Mouse (Mus musculus): ENCODE measurements around the gene Rnf227. TPM values are rescaled to one million over a fixed set of nuclear protein-coding genes. Genes with fewer than 3 reads are reported as not detected.

Rnf227 gene
- polyA plus RNA-seq, 1 experiment from 2014 or later: 72.6 TPM

DNA sequence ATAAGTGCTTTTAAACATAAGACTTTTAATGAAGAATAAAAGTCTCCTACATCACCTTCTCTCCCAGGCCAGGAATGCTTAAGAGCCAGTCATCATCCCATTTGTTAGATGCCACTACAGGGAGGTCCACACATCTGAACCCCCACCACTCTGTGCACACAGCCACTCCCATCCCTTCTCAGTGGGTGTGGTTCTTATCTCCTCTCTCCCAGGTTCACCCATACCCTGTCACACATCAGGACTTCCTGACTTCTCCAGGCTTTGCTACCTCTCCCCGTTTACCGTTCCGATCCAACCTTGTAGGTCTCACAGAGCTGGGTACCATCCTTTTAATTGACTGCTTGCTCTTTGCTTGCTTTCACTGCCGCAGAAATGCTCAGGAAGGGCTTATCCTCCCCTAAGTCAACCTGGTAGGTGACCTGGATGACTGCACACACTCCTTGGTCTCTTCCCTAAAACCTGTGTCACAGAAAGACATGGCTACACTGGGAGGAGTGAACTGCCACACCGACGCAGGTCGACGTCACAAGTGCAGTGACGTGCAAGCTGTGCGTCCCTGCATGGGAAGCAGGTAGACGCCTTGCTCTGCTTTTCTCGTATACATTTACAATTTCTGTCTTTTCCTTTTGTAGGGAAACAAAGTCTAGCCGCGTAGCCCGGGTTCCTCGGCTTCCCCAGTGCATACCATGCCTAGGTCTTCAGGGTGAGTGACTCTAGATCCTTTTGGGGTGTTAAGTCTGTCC, 33.1 kb downstream of the Rnf227 start:
- Histone ChIP-seq H3K4me3 (no peak overlapping the region), H3K27ac (peak overlapping the region; percentile 85; the same call in 1 of the 2 replicates), H3K9me3 (replicated peaks) (no peaks in the 10 kb centered on the region), H3K36me3 (ENCODE audit: poor library complexity, severe bottlenecking) (0 out of 2 replicates have a peak, but pooled peaks cover 5% of the 10 kb centered on the region), H3K27me3 (no peaks in the 10 kb centered on the region), H3K9ac (no peak overlapping the region), H3K4me2 (no peak overlapping the region), H3K4me1 (peaks cover 39% of the 10 kb centered on the region)
- WGBS: 93% methylated on average over 16 of the region's 16 CpGs
- ATAC-seq: no peak

DNA sequence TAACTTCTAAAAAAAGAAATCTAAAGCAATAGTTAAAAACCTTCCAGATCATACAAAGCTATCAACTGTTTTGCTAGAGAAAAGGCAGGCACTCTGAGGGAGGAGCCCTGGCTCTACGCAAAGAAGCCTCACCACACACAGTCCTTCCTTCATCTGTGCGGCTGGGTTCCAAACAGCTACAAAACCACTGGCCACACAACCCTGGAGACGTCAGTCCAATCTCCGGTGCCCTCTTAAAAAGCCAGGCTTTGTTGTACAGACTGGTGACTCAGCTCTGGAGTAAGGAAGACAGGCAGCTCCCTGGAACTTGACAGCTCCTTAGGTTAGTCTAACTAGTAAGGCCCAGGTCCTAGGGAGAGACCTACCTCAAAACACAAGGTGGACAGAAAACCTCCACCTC, 35.4 kb downstream of the Rnf227 start:
- no peak overlapping the region for H3K4me3 ChIP-seq
- H3K4me1 ChIP-seq: peaks cover 30% of the 10 kb centered on the region
- no peak overlapping the region for H3K9ac ChIP-seq
- H3K36me3 ChIP-seq (ENCODE audit: poor library complexity, severe bottlenecking): 0 out of 2 replicates have a peak, but pooled peaks cover 5% of the 10 kb centered on the region
- 85% methylated on average over 4 of the region's 4 CpGs for WGBS
- no peak overlapping the region for H3K4me2 ChIP-seq
- no peak overlapping the region for H3K27ac ChIP-seq
- ATAC-seq: no peak
- H3K27me3 ChIP-seq: no peaks in the 10 kb centered on the region
- no peaks in the 10 kb centered on the region for H3K9me3 ChIP-seq (replicated peaks)

DNA sequence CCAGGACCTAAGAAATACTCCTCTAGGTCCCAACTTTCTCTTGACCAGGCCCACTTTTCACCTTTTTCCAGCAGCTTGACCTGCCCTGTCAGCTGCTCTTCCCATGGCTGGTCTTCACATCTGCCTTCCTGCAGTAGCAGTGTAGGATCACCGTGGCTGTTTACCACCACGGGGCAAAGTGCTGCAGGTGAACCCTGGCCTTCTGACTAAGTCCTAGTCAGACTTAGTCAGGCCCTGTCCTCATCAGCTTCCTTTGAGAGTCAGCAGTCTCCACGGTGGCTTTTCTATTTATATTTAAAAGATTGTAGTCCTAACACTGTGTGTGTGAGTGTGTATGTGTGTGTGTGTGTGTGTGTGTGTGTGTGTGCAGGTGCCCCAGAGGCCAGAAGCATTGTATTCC, 37.5 kb downstream of the Rnf227 start:
- Histone ChIP-seq H3K27me3 (no peaks in the 10 kb centered on the region), H3K27ac (no peak overlapping the region), H3K4me2 (no peak overlapping the region), H3K36me3 (ENCODE audit: poor library complexity, severe bottlenecking) (0 out of 2 replicates have a peak, but pooled peaks cover 3% of the 10 kb centered on the region), H3K4me3 (no peak overlapping the region), H3K4me1 (peaks cover 16% of the 10 kb centered on the region; the same call in 1 of the 2 replicates), H3K9ac (no peak overlapping the region), H3K9me3 (replicated peaks) (no peaks in the 10 kb centered on the region)
- no peak for ATAC-seq
- 81% methylated on average over 3 of the region's 3 CpGs for WGBS

DNA sequence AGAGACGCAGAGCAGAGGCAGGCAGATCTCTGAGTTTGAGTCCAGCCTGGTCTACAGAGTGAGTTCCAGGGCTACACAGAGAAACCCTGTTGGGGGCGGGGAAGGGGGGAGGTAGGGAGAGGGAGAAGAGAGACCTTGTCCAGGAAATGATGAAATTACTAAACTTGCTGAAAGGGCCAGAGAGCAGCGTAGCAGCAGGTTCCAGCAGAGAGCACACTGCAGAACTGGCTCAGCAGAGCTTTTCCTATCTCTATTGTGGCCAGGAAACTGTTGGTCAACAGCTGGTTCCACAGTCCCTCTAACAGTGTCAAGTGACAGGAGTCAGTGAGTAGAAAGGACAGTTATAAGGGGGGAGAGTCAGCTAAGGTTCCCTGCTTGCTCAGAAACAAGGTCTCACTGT, 39.3 kb downstream of the Rnf227 start:
- WGBS: 94% methylated on average over 3 of the region's 3 CpGs
- Histone ChIP-seq H3K9ac (no peak overlapping the region), H3K4me2 (no peak overlapping the region), H3K27me3 (no peaks in the 10 kb centered on the region), H3K27ac (no peak overlapping the region), H3K4me1 (0 out of 2 replicates have a peak, but pooled peaks cover 9% of the 10 kb centered on the region), H3K9me3 (replicated peaks) (no peaks in the 10 kb centered on the region), H3K36me3 (ENCODE audit: poor library complexity, severe bottlenecking) (no peaks in the 10 kb centered on the region), H3K4me3 (no peak overlapping the region)
- no peak for ATAC-seq

DNA sequence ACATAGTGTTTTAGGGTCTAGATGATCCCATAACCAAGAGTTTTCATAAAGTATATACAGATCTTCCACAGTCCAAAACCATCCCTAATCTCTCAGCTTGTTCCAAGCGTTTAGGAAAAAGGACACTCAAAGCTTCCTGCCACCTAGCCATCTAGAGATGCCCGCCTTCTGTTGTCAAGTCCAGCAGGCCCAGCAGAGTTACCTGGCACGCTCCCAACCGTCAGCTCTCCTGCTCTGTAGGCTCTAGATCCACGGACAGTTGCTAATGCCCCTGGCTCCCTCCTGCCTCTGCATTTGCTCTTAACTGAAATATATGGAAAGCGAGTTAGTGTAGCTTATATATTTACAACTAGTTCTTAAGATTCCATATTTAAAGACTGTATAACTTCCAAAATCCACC, 41.1 kb downstream of the Rnf227 start:
- no peaks in the 10 kb centered on the region for H3K27me3 ChIP-seq
- no peaks in the 10 kb centered on the region for H3K9me3 ChIP-seq (replicated peaks)
- 0 out of 2 replicates have a peak, but pooled peaks cover 9% of the 10 kb centered on the region for H3K4me1 ChIP-seq
- WGBS: 81% methylated on average over 6 of the region's 6 CpGs
- H3K9ac ChIP-seq: no peak overlapping the region
- H3K4me3 ChIP-seq: no peak overlapping the region
- no peak overlapping the region for H3K27ac ChIP-seq
- H3K36me3 ChIP-seq (ENCODE audit: poor library complexity, severe bottlenecking): no peaks in the 10 kb centered on the region
- ATAC-seq: no peak
- no peak overlapping the region for H3K4me2 ChIP-seq

DNA sequence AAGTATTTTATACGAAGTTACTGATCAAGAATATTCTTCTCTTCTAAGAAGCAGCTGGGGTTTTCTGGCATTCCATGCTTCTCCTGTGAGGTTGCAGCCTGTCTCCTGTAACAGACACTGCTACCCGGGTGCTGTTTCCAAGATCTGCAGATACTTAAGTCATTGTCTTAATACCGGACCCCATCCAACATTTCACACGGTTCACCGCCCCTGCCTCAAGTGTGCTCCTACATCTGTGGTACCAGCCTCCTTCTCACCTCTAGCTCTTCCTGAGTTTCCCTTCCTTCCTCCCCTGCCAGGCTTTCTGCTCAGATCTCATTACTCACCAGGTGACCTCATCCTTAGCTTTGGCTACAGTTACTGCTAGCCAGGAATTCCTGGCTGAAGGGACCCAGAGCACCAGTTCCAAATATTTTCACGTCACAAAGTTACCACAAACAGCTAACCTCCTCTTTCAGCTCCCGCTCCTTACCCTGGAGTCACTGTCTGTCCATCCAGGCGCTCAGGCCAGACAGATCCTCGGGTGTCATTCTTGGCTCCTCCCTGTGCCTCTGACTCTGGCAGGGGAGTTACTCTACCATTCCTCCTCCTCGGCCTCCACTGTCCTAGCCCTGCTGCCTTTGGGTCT, 42.3 kb downstream of the Rnf227 start:
- Histone ChIP-seq H3K4me1 (0 out of 2 replicates have a peak, but pooled peaks cover 9% of the 10 kb centered on the region), H3K36me3 (ENCODE audit: poor library complexity, severe bottlenecking) (no peaks in the 10 kb centered on the region), H3K27me3 (no peaks in the 10 kb centered on the region), H3K9me3 (replicated peaks) (no peaks in the 10 kb centered on the region), H3K4me3 (no peak overlapping the region), H3K27ac (no peak overlapping the region), H3K9ac (no peak overlapping the region), H3K4me2 (no peak overlapping the region)
- ATAC-seq: no peak
- 71% methylated on average over 10 of the region's 10 CpGs for WGBS

DNA sequence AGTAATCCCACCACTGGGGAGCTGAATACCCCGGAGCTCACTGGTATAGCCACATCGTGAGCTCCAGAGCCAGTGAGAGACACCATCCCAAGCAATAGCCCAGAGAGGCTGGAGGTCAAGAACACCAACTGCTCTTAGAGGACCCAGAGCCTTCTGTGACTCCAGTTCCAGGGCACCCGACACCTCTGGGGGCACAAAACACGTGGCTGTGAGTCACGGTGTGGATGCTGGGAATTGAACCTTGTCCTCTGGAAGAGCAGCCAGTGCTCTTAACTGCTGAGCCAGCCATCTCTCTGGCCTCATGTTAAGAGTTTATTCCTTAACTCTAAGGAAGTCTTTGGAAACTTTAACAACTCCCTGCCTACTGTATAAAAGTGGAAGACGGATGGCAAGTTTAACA, 44.7 kb downstream of the Rnf227 start:
- H3K4me1 ChIP-seq: peaks cover 14% of the 10 kb centered on the region; the same call in 1 of the 2 replicates
- H3K9me3 ChIP-seq (replicated peaks): no peaks in the 10 kb centered on the region
- no peak overlapping the region for H3K27ac ChIP-seq
- no peaks in the 10 kb centered on the region for H3K36me3 ChIP-seq (ENCODE audit: poor library complexity, severe bottlenecking)
- no peak overlapping the region for H3K9ac ChIP-seq
- H3K4me2 ChIP-seq: no peak overlapping the region
- H3K27me3 ChIP-seq: no peaks in the 10 kb centered on the region
- ATAC-seq: no peak
- 83% methylated on average over 6 of the region's 6 CpGs for WGBS
- no peak overlapping the region for H3K4me3 ChIP-seq

DNA sequence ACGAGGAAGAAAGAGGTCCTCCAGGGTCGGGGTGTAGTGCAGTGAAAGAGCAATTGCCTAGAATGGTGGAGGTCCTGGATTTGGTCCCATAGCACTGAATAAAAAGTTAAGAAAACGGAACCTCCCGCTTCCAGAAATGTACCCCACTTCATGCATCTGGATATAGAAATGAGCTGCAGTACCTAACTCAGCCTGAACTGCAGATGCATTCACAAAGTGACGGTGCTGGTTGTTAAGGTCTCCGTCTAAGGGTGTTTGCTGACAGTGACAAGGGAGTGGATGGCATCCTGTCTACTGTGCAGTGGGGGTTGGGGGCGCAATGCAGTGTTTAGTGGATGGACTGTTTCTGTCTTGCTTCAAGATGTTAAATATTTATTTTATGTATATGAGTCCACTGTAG, 46.5 kb downstream of the Rnf227 start:
- H3K4me2 ChIP-seq: no peak overlapping the region
- H3K27ac ChIP-seq: no peak overlapping the region
- no peaks in the 10 kb centered on the region for H3K36me3 ChIP-seq (ENCODE audit: poor library complexity, severe bottlenecking)
- H3K9me3 ChIP-seq (replicated peaks): no peaks in the 10 kb centered on the region
- no peaks in the 10 kb centered on the region for H3K27me3 ChIP-seq
- no peak overlapping the region for H3K4me3 ChIP-seq
- WGBS: 75% methylated on average over 7 of the region's 7 CpGs
- ATAC-seq: no peak
- H3K9ac ChIP-seq: no peak overlapping the region
- peaks cover 18% of the 10 kb centered on the region; the same call in 1 of the 2 replicates for H3K4me1 ChIP-seq

DNA sequence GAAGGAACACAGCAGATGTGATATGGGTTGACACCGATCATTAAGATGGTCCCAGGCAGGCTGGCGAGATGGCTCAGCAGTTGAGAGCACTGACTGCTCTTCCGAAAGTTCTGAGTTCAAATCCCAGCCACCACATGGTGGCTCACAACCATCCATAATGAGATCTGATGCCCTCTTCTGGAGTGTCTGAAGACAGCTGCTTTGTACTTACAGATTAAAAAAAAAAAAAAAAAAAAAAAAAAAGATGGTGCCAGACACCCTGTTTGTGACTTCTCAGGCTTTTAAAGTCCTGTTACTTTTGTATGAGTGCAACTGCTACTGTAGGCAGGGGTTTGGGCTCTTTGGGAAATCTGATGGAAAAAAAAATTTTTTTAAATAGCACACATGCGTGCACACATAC, 48.4 kb downstream of the Rnf227 start:
- ATAC-seq: no peak
- Histone ChIP-seq H3K4me2 (no peak overlapping the region), H3K9me3 (replicated peaks) (no peaks in the 10 kb centered on the region), H3K4me3 (no peak overlapping the region), H3K36me3 (ENCODE audit: poor library complexity, severe bottlenecking) (peaks cover 5% of the 10 kb centered on the region; the same call in 1 of the 2 replicates), H3K9ac (no peak overlapping the region), H3K27ac (no peak overlapping the region), H3K4me1 (peaks cover 9% of the 10 kb centered on the region; the same call in 1 of the 2 replicates), H3K27me3 (no peaks in the 10 kb centered on the region)
- 95% methylated on average over 4 of the region's 4 CpGs for WGBS

DNA sequence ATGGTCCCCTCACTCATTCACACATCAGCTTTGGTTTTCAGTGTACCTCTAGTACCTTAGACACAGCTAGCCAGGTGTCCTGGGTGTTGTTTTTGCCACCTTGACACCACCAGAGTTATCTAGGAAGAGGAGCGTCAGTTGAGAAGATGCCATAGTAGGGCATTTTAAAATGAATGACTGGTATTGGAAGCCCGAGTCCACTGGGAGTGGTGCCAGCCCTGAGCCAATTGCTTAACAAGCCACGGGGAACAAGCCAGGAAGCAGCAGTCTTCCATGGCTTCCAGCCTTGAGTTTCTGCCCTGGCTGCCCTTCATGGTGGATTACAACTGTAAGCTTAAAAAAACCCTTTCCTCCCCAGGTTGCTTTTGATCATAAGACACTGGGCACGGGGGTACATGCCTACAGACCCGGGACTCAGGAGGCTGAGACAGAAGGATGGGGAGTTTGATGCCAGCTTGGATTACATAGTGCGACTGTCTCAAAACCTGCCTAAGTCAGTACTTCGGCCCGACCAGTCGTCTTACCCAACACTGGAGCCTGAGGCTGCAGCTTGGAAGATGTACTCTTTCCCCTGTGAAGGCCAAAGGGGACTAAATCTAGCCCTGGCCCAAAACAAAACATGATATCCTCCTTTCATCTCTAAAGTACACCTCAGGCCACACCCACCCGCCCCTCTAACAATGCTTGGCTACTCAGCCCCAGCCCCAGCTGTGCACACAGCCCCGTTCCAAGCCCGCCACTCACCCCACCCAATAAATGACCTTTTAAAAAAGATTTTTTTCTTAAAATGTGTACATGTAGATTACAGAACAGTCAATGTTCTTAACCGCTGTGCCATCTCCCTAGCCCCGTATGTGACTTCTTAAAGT, 49.5 kb downstream of the Rnf227 start:
- no peak overlapping the region for H3K27ac ChIP-seq
- peaks cover 5% of the 10 kb centered on the region; the same call in 1 of the 2 replicates for H3K36me3 ChIP-seq (ENCODE audit: poor library complexity, severe bottlenecking)
- peak overlapping the region; percentile 18; the same call in 1 of the 2 replicates for H3K9ac ChIP-seq
- no peak overlapping the region for H3K4me2 ChIP-seq
- ATAC-seq: peak; percentile 29; the same call in 1 of the 2 replicates
- H3K4me1 ChIP-seq: peaks cover 14% of the 10 kb centered on the region
- H3K9me3 ChIP-seq (replicated peaks): no peaks in the 10 kb centered on the region
- H3K27me3 ChIP-seq: no peaks in the 10 kb centered on the region
- no peak overlapping the region for H3K4me3 ChIP-seq
- WGBS: 62% methylated on average over 14 of the region's 14 CpGs

DNA sequence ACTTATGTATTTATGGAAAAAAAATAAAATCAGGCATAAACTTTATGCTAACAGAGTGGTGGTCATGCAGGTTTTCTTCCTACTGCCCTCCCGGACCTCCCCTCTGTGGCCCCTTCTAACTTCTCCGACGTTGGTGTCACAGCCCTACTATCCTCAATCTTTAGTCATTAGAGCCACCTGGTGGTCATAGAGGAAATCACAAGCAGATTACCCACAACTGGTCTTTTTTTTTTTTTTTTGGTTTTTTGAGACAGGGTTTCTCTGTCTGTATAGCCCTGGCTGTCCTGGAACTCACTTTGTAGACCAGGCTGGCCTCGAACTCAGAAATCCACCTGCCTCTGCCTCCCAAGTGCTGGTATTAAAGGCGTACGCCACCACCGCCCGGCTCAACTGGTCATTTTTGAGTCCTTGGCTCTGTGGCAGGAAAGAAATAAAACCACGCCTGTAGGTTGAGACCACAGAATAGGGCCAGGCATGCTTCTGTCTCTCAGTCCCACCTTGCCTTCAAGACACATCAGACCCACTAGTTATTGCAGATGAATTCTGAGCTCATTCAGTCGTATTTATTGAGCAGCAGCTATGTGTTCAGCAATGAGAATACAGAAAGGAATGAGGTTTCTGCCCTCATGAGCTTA, 50.3 kb downstream of the Rnf227 start:
- Histone ChIP-seq H3K27ac (no peak overlapping the region), H3K4me2 (no peak overlapping the region), H3K9me3 (replicated peaks) (no peaks in the 10 kb centered on the region), H3K4me1 (peaks cover 14% of the 10 kb centered on the region), H3K9ac (no peak overlapping the region), H3K4me3 (no peak overlapping the region), H3K36me3 (ENCODE audit: poor library complexity, severe bottlenecking) (peaks cover 5% of the 10 kb centered on the region; the same call in 1 of the 2 replicates), H3K27me3 (no peaks in the 10 kb centered on the region)
- ATAC-seq: peak; percentile 30; the same call in 1 of the 2 replicates
- 53% methylated on average over 10 of the region's 10 CpGs for WGBS
